Mouse (Mus musculus) liver, adult 10 weeks (tissue): ENCODE measurements around the gene Vmn2r84. TPM values are rescaled to one million over a fixed set of nuclear protein-coding genes. Genes with fewer than 3 reads are reported as not detected.

Experiments used
- polyA plus RNA-seq: library from polyadenylated mRNA; stranded (reverse); fragments of 350-450 nt; fragmentation: Illumina TruSeq; extraction: RNeasy Lipid Tissue Mini Kit (QIAGEN cat#74804); gene quantifications from one replicate; pipeline ENCODE4 v1.2.3, GENCODE M21; 2014; ENCODE audit warnings: low read depth, low replicate concordance

The Vmn2r84 gene
- not detected for polyA plus RNA-seq

DNA sequence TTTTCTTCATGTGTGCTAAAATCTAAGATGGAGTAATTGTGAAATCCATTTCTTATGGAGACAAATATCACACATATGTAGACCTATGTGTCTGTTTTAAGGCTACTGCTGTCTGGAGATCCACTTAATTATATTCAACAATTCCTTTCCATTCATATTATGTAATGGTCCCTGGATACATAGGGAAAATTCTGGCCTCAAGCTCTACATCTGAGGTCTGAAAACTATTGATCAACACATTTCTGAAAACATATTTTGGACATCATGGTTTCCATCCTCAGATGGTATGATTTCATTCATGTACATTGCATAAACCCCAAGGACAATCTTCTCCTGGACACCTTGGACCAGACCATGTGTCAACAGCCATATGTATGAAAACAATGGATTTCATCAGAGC lies at the start of gene Vmn2r84:
Gene Vmn2r84, minus strand, starts transcription at position 101 of the 400 bp plus-strand sequence.

DNA sequence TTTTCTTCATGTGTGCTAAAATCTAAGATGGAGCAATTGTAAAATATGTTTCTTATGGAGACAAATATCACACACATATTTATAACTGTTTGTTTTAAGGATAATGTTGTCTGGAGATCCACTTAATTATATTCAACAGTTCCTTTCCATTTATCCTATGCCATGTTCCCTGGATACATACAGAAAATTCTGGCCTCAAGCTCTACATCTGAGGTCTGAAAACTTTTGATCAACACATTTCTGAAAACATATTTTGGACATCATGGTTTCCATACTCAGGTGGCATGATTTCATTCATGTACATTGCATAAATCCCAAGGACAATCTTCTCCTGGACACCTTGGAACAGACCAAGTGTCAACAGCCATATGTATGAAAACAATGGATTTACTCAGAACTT lies 35.5 kb upstream of the Vmn2r84 start, which contains the start of gene Vmn2r85:
Gene Vmn2r85, minus strand, starts transcription at position 101 of the 400 bp plus-strand sequence.

Other genes starting within 250 kb of the Vmn2r84 start
- gene Olfr825, start 227.6 kb downstream of the Vmn2r84 start, polyA plus RNA-seq, result not detected
- not detected for gene Olfr826, start 210.1 kb downstream of the Vmn2r84 start, polyA plus RNA-seq
- gene Olfr827, start 179.9 kb downstream of the Vmn2r84 start, polyA plus RNA-seq, result not detected
- not detected for gene Neurod4, start 114.1 kb downstream of the Vmn2r84 start, polyA plus RNA-seq
- gene Tespa1, start 71.5 kb downstream of the Vmn2r84 start, polyA plus RNA-seq, result 0.24 TPM
- not detected for gene Vmn2r85, start 35.4 kb upstream of the Vmn2r84 start, polyA plus RNA-seq
- gene Vmn2r86, start 61.7 kb upstream of the Vmn2r84 start, polyA plus RNA-seq, result not detected
- not detected for gene Vmn2r87, start 103.1 kb upstream of the Vmn2r84 start, polyA plus RNA-seq